Mouse (Mus musculus) spleen, adult 10 weeks (tissue): Measurements from ENCODE around the gene Gpr34. TPM values are rescaled to one million over a fixed set of nuclear protein-coding genes. Genes with fewer than 3 reads are reported as not detected.

Source experiments
- polyA plus RNA-seq: library from polyadenylated mRNA; stranded (reverse); fragments of 350-450 nt; fragmentation: Illumina TruSeq; extraction: RNeasy Lipid Tissue Mini Kit (QIAGEN cat#74804); gene quantifications from one replicate; pipeline ENCODE4 v1.2.3, GENCODE M21; 2015; ENCODE audit warnings: low replicate concordance; ENCODE audit not compliant: insufficient read depth

The Gpr34 gene
- 30.8 TPM for polyA plus RNA-seq

GRCm38 (mm10) chrX:13631599-13632283, at the start of gene Gpr34:
Gene Gpr34 (plus strand): TSS chrX:13632089.

GRCm38 (mm10) chrX:13661063-13661462, 29.2 kb downstream of the Gpr34 start, which contains the start of gene Gpr82:
Gene Gpr82 (plus strand): TSS chrX:13661363.

Other genes starting within 250 kb of the Gpr34 start
- gene Nyx, start 166.0 kb upstream of the Gpr34 start, polyA plus RNA-seq: 1.1 TPM
- gene Gpr82, start 29.3 kb downstream of the Gpr34 start, polyA plus RNA-seq: 2.4 TPM
- gene Cask, start 219.3 kb downstream of the Gpr34 start, polyA plus RNA-seq: 11.1 TPM